ENCODE assay signal across 21 mouse cellular contexts in genomic region chr14:100665361-100665955, GRCm38 (mm10).
DNase-seq lines count a peak whose midpoint lies in the region; ATAC-seq lines count a peak whose summit lies in the region.
"Had no signal": no experiment of that assay in that cellular context is flagged by ENCODE, and none has a peak within 500 bp of the region (broad histone marks: within the 10 kb centered on the region; RNA-seq: fewer than 3 reads in every experiment).

No protein-coding gene starts in this region.

- H3K27ac ChIP-seq in hindbrain, embryonic 12.5 days, result peak overlapping the region; percentile 45; the same call in 1 of the 2 replicates
- no peak overlapping the region for H3K27ac ChIP-seq in hindbrain, embryonic 14.5 days
- no peak overlapping the region for H3K27ac ChIP-seq in forebrain, embryonic 14.5 days (ENCODE audit: low read depth, low read length)
- H3K27ac ChIP-seq in midbrain, embryonic 15.5 days, result no peak overlapping the region
- H3K27ac ChIP-seq: heart, adult 2 months; limb, embryonic 10.5 days had no signal

- peak overlapping the region; percentile 2; the same call in 1 of the 2 replicates for H3K4me2 ChIP-seq in hindbrain, embryonic 12.5 days (replicated peaks)
- no peak overlapping the region for H3K4me2 ChIP-seq in hindbrain, embryonic 14.5 days (replicated peaks)
- H3K4me2 ChIP-seq in forebrain, embryonic 14.5 days (ENCODE audit: low read length), result 0 out of 2 replicates have a peak overlapping the region, but pooled peaks have one; percentile 8
- H3K4me2 ChIP-seq in midbrain, embryonic 15.5 days, result no peak overlapping the region
- H3K4me2 ChIP-seq: liver, embryonic 11.5 days had no signal

- ATAC-seq in hindbrain, embryonic 12.5 days (ENCODE audit: low FRiP score), result no peak
- no peak for ATAC-seq in hindbrain, embryonic 14.5 days (ENCODE audit: low FRiP score)
- peak; percentile 42; the same call in 1 of the 2 replicates for ATAC-seq in forebrain, embryonic 14.5 days
- peak; percentile 60; the same call in 1 of the 2 replicates for ATAC-seq in midbrain, embryonic 15.5 days (replicated peaks)

- no peaks in the 10 kb centered on the region for H3K36me3 ChIP-seq in hindbrain, embryonic 12.5 days
- no peaks in the 10 kb centered on the region for H3K36me3 ChIP-seq in hindbrain, embryonic 14.5 days (replicated peaks; ENCODE audit: control insufficient read depth, insufficient read depth)
- H3K36me3 ChIP-seq in forebrain, embryonic 14.5 days (ENCODE audit: control insufficient read depth, insufficient read depth, low read length), result no peaks in the 10 kb centered on the region
- H3K36me3 ChIP-seq in midbrain, embryonic 15.5 days (replicated peaks), result no peaks in the 10 kb centered on the region
- H3K36me3 ChIP-seq: limb, embryonic 10.5 days had no signal

- H3K9ac ChIP-seq in hindbrain, embryonic 12.5 days, result no peak overlapping the region
- no peak overlapping the region for H3K9ac ChIP-seq in hindbrain, embryonic 14.5 days
- H3K9ac ChIP-seq in forebrain, embryonic 14.5 days (ENCODE audit: low read length), result no peak overlapping the region
- no peak overlapping the region for H3K9ac ChIP-seq in midbrain, embryonic 15.5 days

- H3K9me3 ChIP-seq in hindbrain, embryonic 12.5 days (replicated peaks), result no peaks in the 10 kb centered on the region
- no peaks in the 10 kb centered on the region for H3K9me3 ChIP-seq in hindbrain, embryonic 14.5 days (ENCODE audit: control insufficient read depth, low read length)
- no peaks in the 10 kb centered on the region for H3K9me3 ChIP-seq in forebrain, embryonic 14.5 days (replicated peaks; ENCODE audit: control insufficient read depth, low read length)
- no peaks in the 10 kb centered on the region for H3K9me3 ChIP-seq in midbrain, embryonic 15.5 days
- H3K9me3 ChIP-seq: limb, embryonic 10.5 days had no signal

- no peaks in the 10 kb centered on the region; the same call in 1 of the 2 replicates for H3K27me3 ChIP-seq in hindbrain, embryonic 12.5 days
- no peaks in the 10 kb centered on the region for H3K27me3 ChIP-seq in hindbrain, embryonic 14.5 days (ENCODE audit: control insufficient read depth, insufficient read depth, low read length)
- H3K27me3 ChIP-seq in forebrain, embryonic 14.5 days (replicated peaks; ENCODE audit: control insufficient read depth, insufficient read depth, low read length), result no peaks in the 10 kb centered on the region
- H3K27me3 ChIP-seq in midbrain, embryonic 15.5 days (replicated peaks), result no peaks in the 10 kb centered on the region
- H3K27me3 ChIP-seq: CH12.LX; megakaryocyte, embryonic 14.5 days had no signal

- peaks cover 6% of the 10 kb centered on the region; the same call in 1 of the 2 replicates for H3K4me1 ChIP-seq in hindbrain, embryonic 12.5 days
- no peaks in the 10 kb centered on the region; the same call in 1 of the 2 replicates for H3K4me1 ChIP-seq in hindbrain, embryonic 14.5 days (replicated peaks; ENCODE audit: control insufficient read depth, insufficient read depth, low read length)
- no peaks in the 10 kb centered on the region for H3K4me1 ChIP-seq in forebrain, embryonic 14.5 days (ENCODE audit: control insufficient read depth, insufficient read depth, low read length)
- H3K4me1 ChIP-seq in midbrain, embryonic 15.5 days, result 0 out of 2 replicates have a peak, but pooled peaks cover 4% of the 10 kb centered on the region
- H3K4me1 ChIP-seq: megakaryocyte, embryonic 14.5 days had no signal

- no peak overlapping the region for H3K4me3 ChIP-seq in hindbrain, embryonic 12.5 days
- H3K4me3 ChIP-seq in hindbrain, embryonic 14.5 days (replicated peaks; ENCODE audit: low read length), result no peak overlapping the region
- no peak overlapping the region for H3K4me3 ChIP-seq in forebrain, embryonic 14.5 days (ENCODE audit: low read depth, low read length)
- no peak overlapping the region for H3K4me3 ChIP-seq in midbrain, embryonic 15.5 days
- H3K4me3 ChIP-seq: heart, adult 2 months; limb, embryonic 10.5 days; megakaryocyte, embryonic 14.5 days had no signal

- DNase-seq in hindbrain, embryonic 14.5 days (ENCODE audit: low spot score), result no peak
- peak; percentile 4 for DNase-seq in brain, adult 2 months (ENCODE audit: low read depth, low spot score)
- DNase-seq in forebrain, embryonic 14.5 days (ENCODE audit: low spot score), result peak; percentile 56
- DNase-seq in frontal cortex, postnatal 25 days (ENCODE audit: low spot score in 2 of 2), result no peak
- DNase-seq in layer of hippocampus, postnatal 14 days (ENCODE audit: low spot score in 2 of 2), result no peak
- DNase-seq: adrenal gland, postnatal 36 days; cerebellum, adult 8-10 months; gastrocnemius, postnatal 14 days; heart, adult 2 months; heart, postnatal 36 days; kidney, postnatal 36 days; layer of hippocampus, adult 9-11 months; lung, adult 18-20 months; right cerebral cortex, postnatal 14 days; thymus, adult 18-20 months had no signal

- WGBS in hindbrain, embryonic 12.5 days, result 22% methylated on average over 9 of the region's 9 CpGs
- 15% methylated on average over 9 of the region's 9 CpGs for WGBS in hindbrain, embryonic 14.5 days
- 12% methylated on average over 9 of the region's 9 CpGs for WGBS in forebrain, embryonic 14.5 days
- 18% methylated on average over 9 of the region's 9 CpGs for WGBS in midbrain, embryonic 15.5 days

Comparison
In these comparisons a context has a peak if more than half of its experiments do, and no peak if none do; other contexts are left out.
1. H3K4me2 ChIP-seq: peak in hindbrain, embryonic 12.5 days (single experiment) and forebrain, embryonic 14.5 days (single experiment); none in hindbrain, embryonic 14.5 days (single experiment) and midbrain, embryonic 15.5 days (single experiment).
2. ATAC-seq: peak in forebrain, embryonic 14.5 days (single experiment) and midbrain, embryonic 15.5 days (single experiment); none in hindbrain, embryonic 12.5 days (single experiment) and hindbrain, embryonic 14.5 days (single experiment).
3. DNase-seq: peak in brain, adult 2 months (single experiment) and forebrain, embryonic 14.5 days (single experiment); none in hindbrain, embryonic 14.5 days (single experiment), frontal cortex, postnatal 25 days (0 of 2) and layer of hippocampus, postnatal 14 days (0 of 2).